Mouse (Mus musculus) left cerebral cortex, adult 18-20 months (tissue): ENCODE results near the gene Vezf1. TPM values are rescaled to one million over a fixed set of nuclear protein-coding genes. Genes with fewer than 3 reads are reported as not detected.
A peak's percentile ranks its signal among the peaks of the same experiment; 100 is the strongest.
"Not testable (repeated sequence)": the region's sequence is repeated elsewhere in the genome, so short reads cannot be mapped to it uniquely, and the experiment has no call there.

Experiments used
- DNase-seq, 2 experiments: peaks; one replicate each; pipeline ENCODE4 v3.0.0; 2021 to 2022; ENCODE audit warnings: low spot score in 2 of 2, mixed read lengths in 1 of 2
- long read RNA-seq, 2 experiments: library from polyadenylated mRNA; stranded (forward); transcript quantifications; one replicate each; pipeline ENCODE4 v2.0.0; 2021
- total RNA-seq, 2 experiments: library from RNA; stranded (reverse); gene quantifications; 2 replicates each; pipeline ENCODE4 v1.2.3; 2021

Vezf1 gene
- 10 to 100 TPM; 28.1 to 29.4 TPM for total RNA-seq
- long read RNA-seq, experiment 1, full-length matches to known transcripts: 17 of 31 reads
- long read RNA-seq, experiment 1, partial matches to known transcripts: 1 of 31 reads
- long read RNA-seq, experiment 1, other reads (novel, unspliced or antisense): 13 of 31 reads
- long read RNA-seq, experiment 2, full-length matches to known transcripts: 8 of 12 reads
- long read RNA-seq, experiment 2, partial matches to known transcripts: 4 of 12 reads
- long read RNA-seq, experiment 2, other reads (novel, unspliced or antisense): 0 of 12 reads

DNA sequence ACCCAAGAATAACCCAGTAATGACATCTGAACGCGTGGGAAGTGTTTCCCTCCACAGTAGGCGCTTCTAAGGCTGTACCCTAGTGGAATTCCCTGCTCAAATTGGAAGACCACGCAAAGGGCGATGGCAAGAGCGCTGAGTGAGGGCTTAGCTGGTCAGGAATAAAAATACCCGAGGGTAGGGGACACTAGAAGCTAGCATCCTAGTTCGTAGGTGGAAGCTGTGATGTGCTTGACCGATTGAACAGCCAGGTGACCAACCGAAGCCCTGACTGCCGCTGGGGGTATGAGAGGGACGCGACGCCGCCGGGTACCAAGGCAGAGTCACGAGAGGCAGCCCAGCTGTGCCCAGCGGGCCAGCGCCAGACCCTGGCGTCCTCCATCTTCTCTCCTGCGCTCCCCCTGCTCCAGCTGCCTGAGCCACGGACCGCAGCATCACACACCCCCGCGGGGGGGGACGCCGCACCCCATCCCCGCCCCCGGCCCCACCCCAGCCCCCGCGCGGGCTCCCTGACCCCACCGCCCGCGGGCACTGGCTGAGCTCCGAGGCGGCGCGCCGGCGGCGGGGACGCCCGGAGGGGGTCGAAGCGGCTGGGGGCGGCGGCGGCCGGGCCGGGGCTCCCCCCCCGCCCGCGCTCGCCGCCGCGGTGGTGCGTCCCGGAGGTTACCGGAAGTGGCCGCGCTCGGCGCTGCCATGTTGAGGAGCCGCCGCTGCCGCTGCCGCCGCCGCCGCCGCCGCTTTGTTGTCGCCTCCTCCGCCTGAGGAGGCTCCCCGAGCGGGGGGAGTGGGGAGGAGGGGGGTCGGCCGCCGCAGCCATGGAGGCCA, at the start of gene Vezf1:
Gene Vezf1 (plus strand): TSS at position 694 of the 825 bp plus-strand sequence.
- peak; percentile 60 to 68 for DNase-seq

- DNase-seq: no peak
Observed at GRCm38 (mm10) chr11:88023933-88024332, 44.1 kb upstream of the Vezf1 start.

DNA sequence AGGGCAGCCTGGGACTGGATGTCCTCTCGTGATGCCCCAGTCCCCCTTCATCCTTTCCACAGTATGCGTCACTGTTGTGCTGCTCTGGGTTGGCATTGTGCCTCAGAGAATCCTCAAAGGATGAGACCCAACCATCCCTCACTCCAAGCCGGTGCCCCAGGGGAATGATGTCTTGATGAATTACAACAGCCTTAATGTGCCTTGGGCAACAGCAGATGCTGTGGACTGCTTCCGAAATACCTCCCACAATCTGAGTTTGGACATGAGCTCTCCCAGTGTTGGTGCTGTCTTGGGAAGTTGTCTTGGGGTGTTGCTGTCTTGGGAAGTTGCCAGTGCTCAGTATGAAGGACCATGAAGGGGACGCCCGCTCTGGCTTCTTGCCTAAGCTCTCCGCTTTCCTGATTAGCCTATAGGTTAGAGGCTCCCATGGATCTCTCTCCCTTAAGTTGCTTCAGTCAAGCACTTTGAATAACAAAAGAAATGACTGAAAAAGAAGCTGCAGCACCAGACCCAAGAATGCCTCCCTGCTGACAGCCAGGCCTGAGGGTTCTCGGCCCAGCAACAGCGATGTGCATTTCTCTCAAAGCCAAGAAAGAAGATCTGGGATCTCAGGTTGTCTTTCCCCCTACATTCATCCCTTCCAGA, 40.6 kb upstream of the Vezf1 start:
- no peak for DNase-seq

GRCm38 (mm10) chr11:88028193-88028684, 39.8 kb upstream of the Vezf1 start:
- DNase-seq: peak; percentile 23 to 52

DNA sequence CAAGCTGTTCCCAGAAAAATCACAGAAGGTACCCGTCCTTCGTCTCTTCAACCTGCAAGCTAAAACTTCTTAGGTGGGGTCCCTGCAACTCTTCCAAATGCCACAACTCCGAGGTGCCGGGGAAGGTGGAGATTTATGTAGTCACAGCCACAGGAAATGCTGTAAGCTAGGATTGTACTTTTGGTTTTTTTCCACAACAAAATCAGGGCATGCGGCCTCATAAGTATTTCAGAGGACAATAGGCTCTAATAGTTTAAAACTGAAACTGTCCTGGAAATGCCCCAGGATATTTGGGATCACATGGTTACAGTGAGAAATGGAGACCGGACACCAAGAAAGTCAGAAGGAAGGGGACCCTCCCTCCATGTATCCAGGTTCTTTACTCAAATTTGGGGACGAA, 37.9 kb upstream of the Vezf1 start:
- no peak for DNase-seq

DNA sequence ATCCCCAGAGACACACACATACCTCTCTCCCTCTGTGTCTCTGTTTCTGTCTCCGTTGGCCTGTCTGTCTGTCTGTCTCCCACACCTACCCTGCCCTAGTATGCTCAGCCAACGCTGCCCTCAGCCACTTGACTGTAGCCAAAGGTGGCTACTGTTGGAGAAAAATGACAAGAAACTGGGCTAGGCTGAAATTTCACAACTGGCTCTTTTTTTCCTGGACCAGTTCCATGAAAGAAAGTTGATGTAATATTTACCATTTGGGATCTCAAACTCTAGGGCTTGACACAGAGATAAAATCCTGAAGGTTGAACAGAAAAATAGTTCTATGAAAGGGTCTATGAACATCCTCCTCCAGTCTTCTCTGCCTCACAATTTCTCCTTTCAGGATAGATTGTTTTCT, 37.2 kb upstream of the Vezf1 start:
- no peak for DNase-seq

GRCm38 (mm10) chr11:88031753-88032152, 36.3 kb upstream of the Vezf1 start:
- DNase-seq: no peak

- no peak for DNase-seq
Observed at GRCm38 (mm10) chr11:88035970-88036369, 32.1 kb upstream of the Vezf1 start.

GRCm38 (mm10) chr11:88036761-88037251, 31.3 kb upstream of the Vezf1 start:
- no peak for DNase-seq

DNA sequence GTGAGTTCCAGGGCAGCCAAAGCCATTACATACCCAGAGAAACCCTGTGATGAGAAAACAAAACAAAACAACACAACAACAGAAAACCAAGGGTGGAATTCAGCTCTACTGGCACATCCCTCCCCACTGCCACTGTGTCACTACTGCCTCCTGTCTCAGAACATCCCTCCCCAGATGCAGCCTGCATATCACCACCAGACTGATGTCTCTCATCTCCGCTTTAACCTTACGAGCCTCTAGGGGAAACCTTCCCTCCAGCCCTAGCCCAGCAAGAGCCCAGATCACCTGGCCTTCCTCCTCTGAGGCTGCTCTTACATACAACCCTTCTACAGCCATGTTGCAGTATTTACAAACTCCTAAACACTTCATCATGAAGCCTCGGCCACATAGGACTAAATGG, 30.7 kb upstream of the Vezf1 start:
- no peak for DNase-seq

- no peak for DNase-seq
Observed at GRCm38 (mm10) chr11:88039066-88039465, 29.0 kb upstream of the Vezf1 start.

- DNase-seq: no peak
Observed at GRCm38 (mm10) chr11:88044314-88044713, 23.8 kb upstream of the Vezf1 start.

DNA sequence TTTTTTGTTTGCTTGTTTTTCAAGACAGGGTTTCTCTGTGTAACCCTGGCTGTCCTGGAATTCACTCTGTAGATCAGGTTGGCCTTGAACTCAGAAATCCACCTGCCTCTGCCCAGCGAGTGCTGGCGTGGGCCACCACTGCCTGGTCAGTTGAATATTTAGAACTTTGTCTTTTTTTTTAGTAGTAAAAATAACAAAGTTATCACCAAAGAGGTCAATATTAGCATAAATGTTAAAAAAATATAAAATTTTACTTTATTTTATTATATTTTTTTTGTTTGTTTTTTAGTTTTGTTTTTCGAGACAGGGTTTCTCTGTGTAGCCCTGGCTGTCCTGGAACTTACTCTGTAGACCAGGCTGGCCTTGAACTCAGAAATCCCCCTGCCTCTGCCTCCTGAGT, 22.9 kb upstream of the Vezf1 start:
- DNase-seq: not testable (repeated sequence)

- no peak for DNase-seq
Observed at GRCm38 (mm10) chr11:88045878-88046277, 22.2 kb upstream of the Vezf1 start.

- no peak for DNase-seq
Observed at GRCm38 (mm10) chr11:88046323-88046937, 21.6 kb upstream of the Vezf1 start.

- DNase-seq: peak; percentile 96 to 98
Observed at GRCm38 (mm10) chr11:88046944-88047794, 20.9 kb upstream of the Vezf1 start, which contains the start of gene Srsf1. Gene Srsf1 (plus strand): TSS chr11:88047373.

DNA sequence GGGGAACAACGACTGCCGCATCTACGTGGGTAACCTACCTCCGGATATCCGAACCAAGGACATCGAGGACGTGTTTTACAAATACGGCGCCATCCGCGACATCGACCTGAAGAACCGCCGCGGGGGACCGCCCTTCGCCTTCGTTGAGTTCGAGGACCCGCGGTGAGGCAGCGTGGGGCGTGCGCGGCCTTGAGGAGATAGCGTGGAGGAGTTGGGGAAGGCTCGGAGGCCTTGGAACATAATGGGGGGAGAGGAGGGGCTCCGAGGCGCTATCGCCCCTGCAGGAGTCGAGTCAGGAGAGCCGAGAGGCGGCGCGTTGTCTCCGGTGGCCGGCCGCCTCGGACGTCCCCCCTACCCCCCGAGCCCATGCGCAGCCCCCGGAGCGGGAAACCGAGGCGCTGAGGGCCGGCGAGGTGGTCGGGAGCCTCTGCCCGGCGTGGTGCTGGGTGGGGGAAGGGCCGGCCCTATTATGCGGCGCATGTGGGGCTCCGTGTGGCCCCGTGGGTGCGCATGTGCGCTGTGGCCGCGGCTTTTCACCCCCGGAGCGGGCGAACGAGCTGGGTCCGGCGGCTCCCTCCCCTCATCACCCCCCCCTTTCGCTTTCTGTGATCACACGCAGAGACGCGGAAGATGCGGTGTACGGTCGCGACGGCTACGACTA, 20.1 kb upstream of the Vezf1 start:
- peak; percentile 63 to 71 for DNase-seq

DNA sequence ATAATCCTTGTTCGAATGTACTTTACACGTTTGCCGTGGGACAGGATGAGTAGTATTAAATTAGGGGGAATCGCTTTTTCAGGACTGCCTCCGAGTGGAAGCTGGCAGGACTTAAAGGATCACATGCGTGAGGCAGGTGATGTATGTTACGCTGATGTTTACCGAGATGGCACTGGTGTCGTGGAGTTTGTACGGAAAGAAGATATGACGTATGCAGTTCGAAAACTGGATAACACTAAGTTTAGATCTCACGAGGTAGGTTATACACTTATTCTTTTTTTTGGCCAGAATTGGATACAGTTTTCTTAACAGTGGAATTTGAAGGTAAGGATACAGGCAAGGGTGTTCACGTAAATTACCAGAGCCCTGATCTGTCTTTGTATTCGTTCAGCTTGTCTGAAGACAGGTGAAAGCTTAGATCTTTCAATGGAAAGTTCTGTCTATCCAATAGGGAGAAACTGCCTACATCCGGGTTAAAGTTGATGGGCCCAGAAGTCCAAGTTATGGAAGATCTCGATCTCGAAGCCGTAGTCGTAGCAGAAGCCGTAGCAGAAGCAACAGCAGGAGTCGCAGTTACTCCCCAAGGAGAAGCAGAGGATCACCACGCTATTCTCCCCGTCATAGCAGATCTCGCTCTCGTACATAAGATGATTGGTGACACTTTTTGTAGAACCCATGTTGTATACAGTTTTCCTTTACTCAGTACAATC, 19.0 kb upstream of the Vezf1 start:
- DNase-seq: no peak

GRCm38 (mm10) chr11:88049732-88050131, 18.3 kb upstream of the Vezf1 start:
- no peak for DNase-seq
